Mouse (Mus musculus) right cerebral cortex, postnatal 25 days (tissue): Measurements from ENCODE around the gene Olfr160.

Experiments
- DNase-seq: peaks from one replicate; pipeline ENCODE4 v3.0.0; 2022

The Olfr160 gene

DNA sequence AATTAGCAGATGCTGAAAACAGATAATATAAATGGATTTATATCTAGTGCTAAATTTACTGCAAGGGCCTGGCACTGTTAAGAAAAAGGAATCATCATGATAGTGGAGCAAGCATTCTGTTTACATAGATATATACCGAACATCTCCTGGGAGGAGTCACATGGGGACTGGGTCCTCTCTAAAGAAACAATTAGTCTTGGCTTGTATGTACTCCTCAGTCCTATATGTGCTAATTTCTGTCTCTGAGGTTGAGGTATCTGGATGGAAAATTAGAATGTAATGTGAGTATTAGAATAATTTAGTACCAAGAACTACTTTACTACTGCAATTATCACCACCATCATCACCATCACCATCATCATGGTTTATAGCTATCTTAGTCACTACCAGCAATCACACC, at the start of gene Olfr160:
TSS of gene Olfr160 (minus strand) at position 101 of the 400 bp plus-strand sequence.
- DNase-seq, result no peak

DNA sequence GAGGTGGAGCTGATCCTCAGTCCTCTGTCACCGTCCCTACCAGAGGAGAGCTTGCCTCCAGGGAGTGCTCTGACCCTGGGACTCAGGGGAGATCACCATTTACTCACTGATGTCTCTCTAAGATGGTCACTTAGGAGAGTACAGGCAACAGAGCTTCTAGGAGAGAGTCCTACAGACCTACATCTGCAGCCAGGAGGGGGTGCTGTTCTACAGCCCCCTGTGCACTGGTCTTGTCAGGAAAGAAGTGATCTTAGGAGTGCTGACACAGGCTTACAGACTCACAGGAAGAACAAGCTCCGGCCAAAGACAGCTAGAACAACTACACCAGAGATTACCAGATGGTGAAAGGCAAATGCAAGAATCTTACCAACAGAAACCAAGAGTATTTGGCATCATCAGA, 46.5 kb upstream of the Olfr160 start:
- DNase-seq, result no peak

GRCm38 (mm10) chr9:37761728-37762127, 45.7 kb upstream of the Olfr160 start:
- no peak for DNase-seq

- DNase-seq, result no peak
Observed at GRCm38 (mm10) chr9:37752006-37752405, 36.0 kb upstream of the Olfr160 start.

GRCm38 (mm10) chr9:37751467-37751866, 35.4 kb upstream of the Olfr160 start:
- DNase-seq, result no peak

GRCm38 (mm10) chr9:37750319-37751075, 34.4 kb upstream of the Olfr160 start:
- DNase-seq, result peak; percentile 34

DNA sequence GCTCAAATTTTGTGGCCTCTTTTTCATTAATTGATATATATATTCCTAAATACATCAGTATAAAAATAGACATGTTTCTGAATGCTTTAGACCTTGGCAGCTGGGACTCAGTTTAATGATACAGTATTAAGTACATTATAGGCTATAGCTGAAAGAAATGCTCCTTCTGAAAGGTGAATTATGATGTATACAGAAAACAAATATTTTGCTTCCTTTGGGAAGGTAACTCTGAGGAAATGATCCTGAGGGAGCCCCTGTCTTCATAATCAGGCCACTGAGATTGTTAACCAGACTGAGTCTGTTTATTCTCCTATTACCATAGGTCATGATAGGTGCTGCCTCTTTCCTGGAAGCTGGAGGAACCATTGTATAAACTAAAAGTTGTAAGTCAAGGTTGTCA, 28.8 kb upstream of the Olfr160 start, which contains the start of gene Olfr874:
TSS of gene Olfr874 (plus strand) at position 301 of the 400 bp plus-strand sequence.
- no peak for DNase-seq

GRCm38 (mm10) chr9:37734310-37734709, 18.3 kb upstream of the Olfr160 start:
- no peak for DNase-seq

DNA sequence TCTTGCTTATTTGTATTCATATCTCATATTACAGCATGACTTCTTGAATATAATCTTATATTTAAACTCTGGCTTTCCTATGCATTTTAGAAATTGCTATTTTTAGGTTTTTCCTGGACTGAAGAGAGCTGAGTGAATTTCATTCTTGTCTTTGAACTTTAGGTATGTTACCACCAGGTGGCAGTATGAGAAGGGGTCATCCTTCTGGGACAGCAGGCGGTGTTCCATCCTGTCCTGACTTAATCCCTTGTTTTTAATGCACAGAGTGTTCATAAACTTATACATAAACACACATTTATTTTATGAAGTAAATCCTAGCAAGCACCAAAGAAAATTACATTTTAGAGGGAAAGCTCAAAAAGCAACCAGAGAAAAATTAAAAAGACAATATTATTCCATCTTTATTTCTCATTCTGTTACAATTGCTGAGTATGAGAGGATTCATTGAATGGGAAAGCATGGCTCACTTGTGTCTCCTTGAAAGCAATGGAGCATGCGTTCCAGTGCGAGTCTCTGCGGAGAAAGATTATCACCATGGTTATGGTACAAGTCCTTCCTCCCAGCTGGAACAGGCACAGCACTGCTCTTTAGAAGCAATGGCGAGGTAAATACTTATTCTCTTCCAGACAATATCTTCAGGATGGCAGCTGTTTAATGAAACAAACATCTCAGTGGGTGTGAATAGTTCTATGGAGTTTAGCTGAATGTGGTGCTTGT, 25.9 kb downstream of the Olfr160 start:
- no peak for DNase-seq

DNA sequence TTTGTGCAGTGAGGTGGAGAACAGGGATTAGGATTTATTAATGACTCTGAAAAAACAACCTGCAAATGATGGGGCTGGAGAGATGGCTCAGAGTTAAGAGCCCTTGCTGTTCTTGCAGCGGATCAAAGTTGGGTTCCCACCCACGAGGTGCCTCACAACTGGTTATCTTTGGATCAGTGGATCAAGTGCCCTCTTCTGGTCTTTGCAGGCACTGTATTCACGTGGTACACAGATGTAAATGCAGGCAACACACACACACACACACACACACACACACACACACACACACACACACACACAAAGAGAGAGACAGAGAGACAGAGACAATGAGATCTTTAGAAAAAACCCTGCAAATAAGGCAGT, 28.1 kb downstream of the Olfr160 start:
- DNase-seq, result no peak

- no peak for DNase-seq
Observed at GRCm38 (mm10) chr9:37687288-37687940, 28.6 kb downstream of the Olfr160 start.

DNA sequence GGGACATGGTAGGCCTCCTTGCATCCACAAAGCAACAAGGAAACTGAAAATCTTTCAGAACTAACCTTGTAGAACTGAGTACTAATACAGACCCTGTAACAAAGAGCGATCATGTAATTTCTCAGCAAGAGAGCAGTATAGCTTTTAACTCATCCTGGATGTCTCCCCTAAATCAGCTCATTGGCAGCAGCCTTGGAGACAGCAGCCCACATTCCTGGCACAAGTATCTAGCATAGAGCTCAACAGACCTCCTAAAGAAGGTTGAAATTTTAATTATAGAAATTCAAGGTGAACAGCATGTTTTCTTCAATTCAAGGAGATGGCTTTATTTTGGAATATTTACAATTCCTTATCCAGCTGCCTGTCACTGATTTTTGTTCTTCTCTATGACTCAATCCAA, 34.9 kb downstream of the Olfr160 start:
- DNase-seq, result no peak

- DNase-seq, result peak; percentile 52
Observed at GRCm38 (mm10) chr9:37675287-37675686, 40.8 kb downstream of the Olfr160 start.

DNA sequence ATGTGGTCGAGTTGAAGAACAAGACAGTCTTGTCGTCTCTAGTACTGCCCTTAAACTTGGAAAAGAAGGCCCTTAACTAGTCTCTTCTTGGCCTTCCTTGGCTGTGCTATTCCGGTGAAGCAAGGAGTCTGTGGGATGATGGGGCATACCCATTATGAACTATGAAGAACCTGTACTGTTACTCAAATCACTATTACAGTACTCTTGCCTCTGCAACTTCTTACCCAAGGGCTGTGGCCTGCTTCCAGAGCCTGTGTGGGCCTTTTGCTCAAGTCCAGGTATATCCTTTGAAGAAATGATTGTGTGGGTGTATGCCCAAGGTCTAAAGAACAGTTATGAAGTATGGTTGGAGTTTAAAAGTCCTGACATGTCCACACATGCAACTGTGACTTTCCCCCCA, 45.8 kb downstream of the Olfr160 start:
- DNase-seq, result no peak

DNA sequence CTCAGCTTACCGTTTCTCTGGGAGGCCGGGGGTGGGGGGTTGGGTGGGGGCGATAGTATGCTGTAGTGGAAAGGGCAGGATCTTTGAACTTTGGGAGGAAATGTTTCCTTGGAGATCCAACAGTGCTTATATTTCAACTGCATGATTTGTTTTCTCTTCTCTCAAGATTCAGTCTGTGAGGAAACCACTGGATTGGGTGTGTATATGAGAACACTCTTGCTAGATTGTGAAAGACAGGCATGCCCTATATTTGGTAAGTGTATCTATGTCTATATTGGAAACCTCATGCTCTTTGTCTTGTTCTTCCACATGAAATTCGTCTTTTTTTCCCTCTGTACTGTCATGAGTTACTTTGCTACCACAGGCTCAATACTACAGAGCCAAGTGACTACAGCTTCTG, 46.4 kb downstream of the Olfr160 start:
- no peak for DNase-seq

DNA sequence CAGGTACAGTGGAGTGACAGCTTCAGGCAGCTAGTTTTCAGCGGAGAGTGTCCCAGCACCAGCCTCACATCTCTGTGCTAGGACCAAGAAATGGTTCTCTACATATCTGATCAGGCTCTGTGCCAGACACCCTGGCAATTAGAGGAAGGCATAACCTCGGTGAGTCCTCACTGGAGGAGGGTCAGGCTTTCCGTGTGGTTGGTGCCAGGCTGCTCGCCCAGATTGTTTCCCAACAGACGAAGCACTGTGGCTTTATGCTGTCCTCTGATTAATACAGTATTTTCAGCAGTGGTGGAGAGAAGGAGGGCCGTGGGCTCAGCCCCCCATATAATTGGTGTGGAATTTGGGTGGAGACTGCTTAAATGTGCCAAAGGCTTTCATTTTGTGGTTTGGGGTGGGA, 46.9 kb downstream of the Olfr160 start, which contains the start of gene Panx3:
TSS of gene Panx3 (minus strand) at position 121 of the 400 bp plus-strand sequence.
- no peak for DNase-seq

DNA sequence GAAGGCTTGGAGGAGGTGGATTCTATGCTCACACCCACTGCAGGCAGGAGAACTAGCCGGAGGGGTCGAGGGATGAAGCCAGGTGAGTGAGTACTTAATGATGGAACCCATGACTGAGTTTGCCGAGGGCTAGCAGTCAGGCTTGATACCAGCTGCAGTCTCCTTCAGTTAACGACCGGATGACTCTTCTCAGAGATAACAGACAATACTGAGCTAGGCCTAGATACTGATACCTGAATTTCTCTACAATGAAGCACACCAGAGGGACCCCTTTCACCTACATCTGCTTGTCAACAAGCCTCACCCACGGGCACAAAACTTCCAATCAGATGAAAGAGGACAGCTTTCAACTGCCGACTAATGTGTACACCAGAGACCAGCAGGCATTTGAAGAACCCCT, 50.0 kb downstream of the Olfr160 start:
- DNase-seq, result no peak

- no peak for DNase-seq
Observed at GRCm38 (mm10) chr9:37664604-37665003, 51.4 kb downstream of the Olfr160 start.

DNA sequence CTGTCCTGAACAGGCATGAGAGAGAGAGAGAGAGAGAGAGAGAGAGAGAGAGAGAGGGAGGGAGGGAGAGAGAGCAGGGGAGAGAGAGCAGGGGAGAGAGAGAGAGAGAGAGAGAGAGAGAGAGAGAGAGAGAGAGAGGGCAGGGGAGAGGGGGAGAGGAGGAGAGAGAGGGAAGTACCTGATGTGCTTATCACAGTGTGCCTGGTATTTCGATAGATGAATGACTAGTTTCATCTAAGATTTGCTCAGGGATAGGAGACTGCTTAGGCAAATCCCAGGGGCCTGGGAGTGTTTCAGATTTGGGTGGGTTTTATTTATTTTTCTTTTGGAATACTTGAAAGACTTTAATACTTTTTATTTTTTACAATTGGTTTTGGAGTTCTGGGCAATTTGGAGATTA, 52.8 kb downstream of the Olfr160 start:
- DNase-seq, result no peak

- DNase-seq, result no peak
Observed at GRCm38 (mm10) chr9:37659413-37659812, 56.6 kb downstream of the Olfr160 start.
